Mouse (Mus musculus): ENCODE measurements at regions not wholly inside any gene's neighbourhood (a gene's known extent, or its start where the extent isn't known, plus 50 kb on each side); places are given as distances from the start of the nearest gene placed in this dataset.
A peak's percentile ranks its signal among the peaks of the same experiment; 100 is the strongest.

GRCm38 (mm10) chr11:24328481-24328880 lies 250.6 kb downstream of the Bcl11a start:
- 63% methylated on average over 4 of the region's 4 CpGs for WGBS
- Histone ChIP-seq H3K27ac (replicated peaks) (0 out of 2 replicates have a peak overlapping the region, but pooled peaks have one; percentile 31), H3K4me3 (no peak overlapping the region)

GRCm38 (mm10) chr11:24330366-24331124 lies 252.7 kb downstream of the Bcl11a start:
- H3K27ac ChIP-seq (replicated peaks): no peak overlapping the region
- H3K4me3 ChIP-seq: no peak overlapping the region
- H3K9me3 ChIP-seq: no peaks in the 10 kb centered on the region
- H3K36me3 ChIP-seq (replicated peaks): no peaks in the 10 kb centered on the region
- H3K27me3 ChIP-seq (replicated peaks; ENCODE audit: low read depth, poor library complexity, severe bottlenecking): no peaks in the 10 kb centered on the region
- WGBS: 70% methylated on average over 10 of the region's 10 CpGs
- DNase-seq (ENCODE audit: low spot score): no peak
- H3K4me1 ChIP-seq: peaks cover 6% of the 10 kb centered on the region

More at GRCm38 (mm10) chr11:24328481-24328880, 250.6 kb downstream of the Bcl11a start:
- Histone ChIP-seq H3K27me3 (replicated peaks; ENCODE audit: low read depth, poor library complexity, severe bottlenecking) (no peaks in the 10 kb centered on the region), H3K9me3 (no peaks in the 10 kb centered on the region), H3K4me1 (peaks cover 6% of the 10 kb centered on the region), H3K36me3 (replicated peaks) (no peaks in the 10 kb centered on the region)
- no peak for DNase-seq (ENCODE audit: low spot score)

GRCm38 (mm10) chr11:24332241-24332640 lies 254.4 kb downstream of the Bcl11a start:
- H3K4me3 ChIP-seq: no peak overlapping the region
- H3K27ac ChIP-seq (replicated peaks): no peak overlapping the region
- no peaks in the 10 kb centered on the region for H3K9me3 ChIP-seq
- H3K4me1 ChIP-seq: peaks cover 6% of the 10 kb centered on the region
- WGBS: 84% methylated on average over 3 of the region's 3 CpGs
- no peaks in the 10 kb centered on the region for H3K27me3 ChIP-seq (replicated peaks; ENCODE audit: low read depth, poor library complexity, severe bottlenecking)
- H3K36me3 ChIP-seq (replicated peaks): no peaks in the 10 kb centered on the region
- DNase-seq (ENCODE audit: low spot score): no peak

GRCm38 (mm10) chr11:24333111-24333510 lies 255.3 kb downstream of the Bcl11a start:
- no peak for DNase-seq (ENCODE audit: low spot score)
- H3K4me1 ChIP-seq: peaks cover 6% of the 10 kb centered on the region
- 92% methylated on average over 6 of the region's 6 CpGs for WGBS
- no peaks in the 10 kb centered on the region for H3K27me3 ChIP-seq (replicated peaks; ENCODE audit: low read depth, poor library complexity, severe bottlenecking)
- no peak overlapping the region for H3K4me3 ChIP-seq
- no peaks in the 10 kb centered on the region for H3K36me3 ChIP-seq (replicated peaks)
- H3K27ac ChIP-seq (replicated peaks): no peak overlapping the region
- H3K9me3 ChIP-seq: no peaks in the 10 kb centered on the region

GRCm38 (mm10) chr11:24335256-24335655 lies 257.4 kb downstream of the Bcl11a start:
- no peaks in the 10 kb centered on the region for H3K9me3 ChIP-seq
- DNase-seq (ENCODE audit: low spot score): peak; percentile 3
- no peaks in the 10 kb centered on the region for H3K27me3 ChIP-seq (replicated peaks; ENCODE audit: low read depth, poor library complexity, severe bottlenecking)
- H3K4me3 ChIP-seq: no peak overlapping the region
- H3K27ac ChIP-seq (replicated peaks): no peak overlapping the region
- H3K4me1 ChIP-seq: peaks cover 16% of the 10 kb centered on the region
- 92% methylated on average over 4 of the region's 4 CpGs for WGBS
- H3K36me3 ChIP-seq (replicated peaks): no peaks in the 10 kb centered on the region

- 86% methylated on average over 1 of the region's 1 CpGs for WGBS
- H3K9me3 ChIP-seq: no peaks in the 10 kb centered on the region
- peaks cover 24% of the 10 kb centered on the region for H3K4me1 ChIP-seq
- H3K4me3 ChIP-seq: no peak overlapping the region
- H3K27ac ChIP-seq (replicated peaks): no peak overlapping the region
- DNase-seq (ENCODE audit: low spot score): no peak
- no peaks in the 10 kb centered on the region for H3K36me3 ChIP-seq (replicated peaks)
- no peaks in the 10 kb centered on the region; the same call in 1 of the 2 replicates for H3K27me3 ChIP-seq (replicated peaks; ENCODE audit: low read depth, poor library complexity, severe bottlenecking)
These were observed 260.3 kb downstream of the Bcl11a start for GRCm38 (mm10) chr11:24338111-24338510.

- H3K27ac ChIP-seq (replicated peaks): no peak overlapping the region
- H3K9me3 ChIP-seq: no peaks in the 10 kb centered on the region
- 50% methylated on average over 2 of the region's 2 CpGs for WGBS
- no peaks in the 10 kb centered on the region for H3K36me3 ChIP-seq (replicated peaks)
- H3K27me3 ChIP-seq (replicated peaks; ENCODE audit: low read depth, poor library complexity, severe bottlenecking): no peaks in the 10 kb centered on the region; the same call in 1 of the 2 replicates
- peaks cover 24% of the 10 kb centered on the region for H3K4me1 ChIP-seq
- no peak for DNase-seq (ENCODE audit: low spot score)
- H3K4me3 ChIP-seq: no peak overlapping the region
These were observed 261.2 kb downstream of the Bcl11a start for GRCm38 (mm10) chr11:24339061-24339460.

- Histone ChIP-seq H3K27ac (replicated peaks) (no peak overlapping the region), H3K36me3 (replicated peaks) (no peaks in the 10 kb centered on the region), H3K27me3 (replicated peaks; ENCODE audit: low read depth, poor library complexity, severe bottlenecking) (no peaks in the 10 kb centered on the region; the same call in 1 of the 2 replicates), H3K9me3 (no peaks in the 10 kb centered on the region), H3K4me1 (peaks cover 24% of the 10 kb centered on the region), H3K4me3 (no peak overlapping the region)
- 72% methylated on average over 2 of the region's 2 CpGs for WGBS
- no peak for DNase-seq (ENCODE audit: low spot score)
These were observed 262.8 kb downstream of the Bcl11a start for GRCm38 (mm10) chr11:24340677-24341076.

GRCm38 (mm10) chr11:24341650-24342049 lies 263.8 kb downstream of the Bcl11a start:
- Histone ChIP-seq H3K4me3 (no peak overlapping the region), H3K9me3 (no peaks in the 10 kb centered on the region), H3K4me1 (peaks cover 31% of the 10 kb centered on the region), H3K27me3 (replicated peaks; ENCODE audit: low read depth, poor library complexity, severe bottlenecking) (no peaks in the 10 kb centered on the region; the same call in 1 of the 2 replicates), H3K27ac (replicated peaks) (no peak overlapping the region), H3K36me3 (replicated peaks) (no peaks in the 10 kb centered on the region)
- no peak for DNase-seq (ENCODE audit: low spot score)
- 59% methylated on average over 3 of the region's 3 CpGs for WGBS

GRCm38 (mm10) chr11:24342176-24342575 lies 264.3 kb downstream of the Bcl11a start:
- Histone ChIP-seq H3K36me3 (replicated peaks) (no peaks in the 10 kb centered on the region), H3K4me3 (no peak overlapping the region), H3K27ac (replicated peaks) (no peak overlapping the region), H3K9me3 (no peaks in the 10 kb centered on the region), H3K27me3 (replicated peaks; ENCODE audit: low read depth, poor library complexity, severe bottlenecking) (no peaks in the 10 kb centered on the region; the same call in 1 of the 2 replicates), H3K4me1 (peaks cover 36% of the 10 kb centered on the region)
- peak; percentile 15 for DNase-seq (ENCODE audit: low spot score)
- 23% methylated on average over 2 of the region's 2 CpGs for WGBS

GRCm38 (mm10) chr11:24342732-24343131 lies 264.9 kb downstream of the Bcl11a start:
- DNase-seq (ENCODE audit: low spot score): no peak
- no peaks in the 10 kb centered on the region for H3K9me3 ChIP-seq
- no peak overlapping the region for H3K4me3 ChIP-seq
- no peaks in the 10 kb centered on the region; the same call in 1 of the 2 replicates for H3K27me3 ChIP-seq (replicated peaks; ENCODE audit: low read depth, poor library complexity, severe bottlenecking)
- H3K27ac ChIP-seq (replicated peaks): no peak overlapping the region
- H3K36me3 ChIP-seq (replicated peaks): no peaks in the 10 kb centered on the region
- H3K4me1 ChIP-seq: peaks cover 40% of the 10 kb centered on the region
- WGBS: 92% methylated on average over 2 of the region's 2 CpGs

- Histone ChIP-seq H3K4me1 (peaks cover 38% of the 10 kb centered on the region), H3K27ac (replicated peaks) (no peak overlapping the region), H3K4me3 (no peak overlapping the region), H3K9me3 (no peaks in the 10 kb centered on the region), H3K27me3 (replicated peaks; ENCODE audit: low read depth, poor library complexity, severe bottlenecking) (peaks cover 13% of the 10 kb centered on the region; the same call in 1 of the 2 replicates), H3K36me3 (replicated peaks) (no peaks in the 10 kb centered on the region)
- no peak for DNase-seq (ENCODE audit: low spot score)
- WGBS: 36% methylated on average over 12 of the region's 12 CpGs
These were observed 269.4 kb downstream of the Bcl11a start for GRCm38 (mm10) chr11:24347225-24347624.

GRCm38 (mm10) chr11:24348741-24349140 lies 270.9 kb downstream of the Bcl11a start:
- Histone ChIP-seq H3K9me3 (no peaks in the 10 kb centered on the region), H3K27ac (replicated peaks) (no peak overlapping the region), H3K36me3 (replicated peaks) (no peaks in the 10 kb centered on the region), H3K4me3 (no peak overlapping the region), H3K4me1 (peaks cover 34% of the 10 kb centered on the region), H3K27me3 (replicated peaks; ENCODE audit: low read depth, poor library complexity, severe bottlenecking) (0 out of 2 replicates have a peak, but pooled peaks cover 13% of the 10 kb centered on the region)
- DNase-seq (ENCODE audit: low spot score): no peak
- 68% methylated on average over 4 of the region's 4 CpGs for WGBS

Measured in embryonic facial prominence, embryonic 10.5 days (tissue).